Mouse (Mus musculus) urinary bladder, postnatal 36 days (tissue): ENCODE measurements at regions not wholly inside any gene's neighbourhood (a gene's known extent, or its start where the extent isn't known, plus 50 kb on each side); places are given as distances from the start of the nearest gene placed in this dataset.

Source experiments
- DNase-seq, 2 experiments: peaks; one replicate each; pipeline ENCODE4 v3.0.0; 2022; ENCODE audit warnings: low spot score in 2 of 2, mixed read lengths in 1 of 2

GRCm38 (mm10) chr14:111212929-111213657 lies 458.1 kb upstream of the Slitrk6 start:
- no peak for DNase-seq

- DNase-seq = no peak
Observed at GRCm38 (mm10) chr14:111226926-111227325, 448.0 kb upstream of the Slitrk5 start.

- DNase-seq = no peak
Observed at GRCm38 (mm10) chr14:111239121-111239520, 435.8 kb upstream of the Slitrk5 start.

DNA sequence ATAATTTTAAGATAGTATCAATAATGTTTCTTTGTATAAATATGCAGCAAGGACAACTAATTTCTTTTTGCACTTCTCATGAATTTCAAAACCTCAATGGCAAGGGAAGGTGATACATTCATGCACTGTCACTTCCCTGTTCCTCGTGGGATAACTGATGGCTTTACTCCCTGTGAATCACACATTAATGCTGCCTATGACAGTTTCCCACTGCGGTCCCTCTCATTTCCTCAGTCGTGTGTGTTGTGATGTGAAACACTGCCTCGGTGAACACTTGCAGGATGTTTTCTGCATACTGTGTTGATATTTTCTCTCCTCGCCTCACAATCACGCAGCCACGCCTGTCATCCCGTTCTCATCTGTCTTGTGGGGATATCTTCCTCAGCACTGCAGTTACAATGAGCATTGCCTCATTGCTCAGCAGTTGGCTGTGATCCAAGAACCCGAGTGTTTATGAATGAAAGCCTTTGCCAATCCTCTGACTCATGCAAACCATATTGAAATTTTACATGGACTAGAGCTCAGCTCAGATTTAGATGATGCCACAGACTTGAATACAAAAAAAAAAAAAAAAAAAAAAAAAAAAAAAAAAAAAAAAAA lies 425.4 kb upstream of the Slitrk5 start:
- peak; percentile 1 to 15 for DNase-seq

DNA sequence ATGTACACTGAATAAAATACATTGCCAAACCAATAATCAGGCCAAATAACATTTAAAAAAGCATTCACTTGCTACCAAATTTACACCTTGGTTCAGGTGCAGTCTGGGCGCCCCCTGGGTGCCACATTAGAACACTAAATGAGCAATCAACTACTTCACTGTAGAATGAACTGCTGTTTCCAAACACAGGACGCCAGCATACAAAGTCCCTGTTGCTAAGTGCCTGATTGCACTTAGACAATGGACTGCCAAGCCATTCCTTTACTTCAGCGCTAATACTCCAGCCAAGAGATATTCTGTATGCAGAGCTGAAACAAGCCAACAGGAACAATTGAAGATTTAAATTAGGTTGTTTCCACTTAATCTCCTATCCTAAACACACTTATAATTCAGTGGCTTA lies 421.7 kb upstream of the Slitrk5 start:
- no peak for DNase-seq

DNA sequence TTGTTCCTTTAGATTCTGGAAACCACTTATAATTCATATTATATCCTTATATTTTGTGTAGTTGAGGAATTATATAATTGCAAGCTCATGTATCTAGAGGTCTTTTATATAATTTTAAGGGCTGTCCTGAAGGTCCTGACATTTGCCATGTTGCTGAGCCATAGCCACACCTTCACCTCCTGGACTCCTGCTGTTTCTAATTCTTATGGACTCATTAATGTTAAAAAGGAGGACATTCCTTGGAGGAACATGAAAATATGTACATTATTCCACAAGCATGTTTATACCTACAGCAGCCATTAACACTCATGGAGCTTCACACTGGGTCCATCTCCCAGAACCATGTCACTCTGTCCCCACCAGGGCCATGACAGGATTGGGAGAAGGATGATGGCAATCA lies 413.2 kb upstream of the Slitrk5 start:
- DNase-seq = no peak

DNA sequence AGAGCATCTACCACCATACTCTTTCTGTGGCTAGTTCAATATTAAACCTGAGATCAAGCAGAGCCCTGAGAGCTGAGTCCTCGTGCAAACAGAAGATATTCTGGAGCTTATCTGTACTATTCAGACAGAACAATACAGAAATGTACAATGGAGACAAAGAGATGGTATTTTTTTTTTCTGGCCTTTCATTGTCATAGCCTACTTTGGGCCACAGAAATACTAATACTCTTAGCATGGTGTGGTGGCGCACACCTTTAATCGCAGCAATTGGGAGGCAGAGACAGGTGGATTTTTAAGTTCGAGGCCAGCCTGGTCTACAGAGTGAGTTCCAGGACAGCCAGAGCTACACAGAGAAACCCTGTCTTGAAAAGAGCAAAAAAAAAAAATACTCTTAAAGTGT lies 404.7 kb upstream of the Slitrk5 start:
- no peak for DNase-seq

DNA sequence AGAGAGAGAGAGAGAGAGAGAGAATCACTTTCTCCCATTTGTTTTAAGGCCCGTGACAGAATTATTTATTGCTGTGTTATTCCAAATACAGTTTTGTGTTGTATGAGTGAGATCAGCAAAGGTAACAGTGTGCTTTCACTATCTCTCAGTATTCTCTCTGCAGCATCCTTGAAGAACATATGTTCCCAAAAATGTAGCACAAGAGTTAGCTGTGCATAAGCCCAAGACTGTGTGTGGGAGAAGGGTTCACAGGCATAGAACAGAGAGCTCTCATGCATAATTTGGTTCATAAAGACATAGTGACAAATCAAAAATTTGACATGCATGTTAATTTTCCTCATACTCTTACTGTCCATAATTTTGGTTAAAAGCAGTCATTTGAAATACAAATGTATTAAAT lies 393.5 kb upstream of the Slitrk5 start:
- DNase-seq = no peak

GRCm38 (mm10) chr14:111283681-111284461 lies 391.0 kb upstream of the Slitrk5 start:
- no peak for DNase-seq

DNA sequence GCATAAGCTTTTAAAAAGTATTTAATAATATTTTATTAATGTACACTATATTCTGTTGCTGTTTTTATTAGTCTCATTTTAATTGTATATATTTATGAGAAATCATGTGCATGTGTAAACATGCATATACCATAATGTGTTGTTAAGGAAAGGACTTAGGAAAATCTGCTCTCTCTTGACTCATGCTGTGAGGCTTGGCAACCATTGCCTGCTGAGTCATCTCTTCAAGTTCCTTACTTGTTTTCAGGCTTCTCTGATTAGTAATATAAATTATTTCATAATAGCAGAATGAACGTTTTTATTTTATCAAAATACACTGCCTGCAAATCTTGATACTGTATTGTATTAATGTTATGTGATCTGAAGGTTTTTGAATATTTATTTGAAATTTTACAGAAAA lies 388.9 kb upstream of the Slitrk5 start:
- no peak for DNase-seq

DNA sequence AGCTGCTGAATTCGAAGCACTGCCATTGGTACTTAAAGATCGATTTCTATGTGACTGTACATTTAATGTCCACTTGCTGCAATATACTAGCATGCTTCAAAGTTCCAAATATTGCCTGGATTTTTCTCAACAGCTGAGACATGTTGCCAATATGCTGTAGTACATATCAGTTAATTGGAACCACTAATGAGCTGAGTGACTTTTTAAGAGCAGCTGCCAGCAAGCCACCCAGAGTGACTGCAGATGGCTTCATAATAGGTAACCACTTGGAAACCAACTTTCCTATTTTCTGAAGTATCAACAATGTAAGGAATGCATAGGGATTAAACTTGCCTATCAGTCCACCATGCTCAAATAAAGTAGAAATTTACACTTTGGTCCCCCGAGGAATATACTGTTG lies 379.4 kb upstream of the Slitrk5 start:
- no peak for DNase-seq

DNA sequence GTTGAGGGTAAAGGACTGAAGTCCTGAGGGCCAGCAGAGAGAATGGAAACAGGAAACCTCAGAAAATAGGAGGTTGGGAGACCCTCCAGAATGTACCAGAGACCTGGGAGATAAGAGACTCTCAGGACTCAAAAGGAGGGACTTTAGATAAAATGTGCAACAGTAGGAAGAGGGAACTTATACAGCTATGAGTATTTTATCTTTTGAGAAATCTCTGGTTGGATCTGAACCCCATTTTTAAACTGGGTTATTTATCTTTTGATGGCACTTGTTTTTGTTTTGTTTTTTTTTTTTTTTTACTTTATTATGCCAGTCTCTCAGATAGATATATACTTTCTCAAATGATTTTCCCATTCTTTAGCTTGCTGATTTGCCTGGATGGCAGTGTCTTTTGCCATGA lies 377.1 kb upstream of the Slitrk5 start:
- DNase-seq = no peak

- no peak for DNase-seq
Observed at GRCm38 (mm10) chr14:111330570-111330969, 344.3 kb upstream of the Slitrk5 start.

DNA sequence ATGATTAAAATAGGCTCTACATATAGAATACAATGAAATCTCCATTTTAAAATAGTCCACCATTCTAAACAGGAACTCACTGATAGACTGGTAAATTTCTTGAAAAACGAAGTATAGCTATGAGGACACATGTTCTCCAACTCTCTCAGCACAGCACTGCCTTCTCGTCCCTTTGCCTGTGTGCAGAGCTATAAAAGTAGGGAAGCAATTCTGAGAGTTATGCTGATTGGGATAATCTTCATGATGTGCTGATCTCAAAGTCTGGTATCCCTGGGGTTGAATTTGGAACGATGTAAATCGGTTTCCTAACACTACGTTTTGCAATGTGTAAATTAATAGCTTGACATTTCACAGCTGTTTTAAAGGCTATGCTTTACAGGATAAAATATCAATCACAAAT lies 321.4 kb upstream of the Slitrk5 start:
- DNase-seq = no peak

DNA sequence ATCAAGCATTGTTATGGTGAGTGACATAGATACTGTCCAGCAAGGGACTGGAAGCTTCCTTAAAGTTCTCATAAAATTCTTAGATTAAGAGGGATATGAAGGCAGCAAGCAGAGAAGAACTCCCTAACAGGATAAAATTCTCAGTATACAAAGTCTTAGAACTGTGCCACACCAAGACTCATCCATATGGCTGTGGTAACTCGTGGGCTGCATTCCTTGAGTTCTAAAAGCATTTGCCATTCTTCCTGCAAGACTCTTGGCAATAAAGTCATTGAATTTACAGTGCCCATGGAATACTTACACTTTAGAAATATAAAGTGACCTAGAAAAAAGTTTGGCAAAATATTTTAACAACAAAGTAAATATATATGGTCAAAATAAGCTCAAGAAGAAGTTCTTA lies 278.1 kb upstream of the Slitrk5 start:
- no peak for DNase-seq

DNA sequence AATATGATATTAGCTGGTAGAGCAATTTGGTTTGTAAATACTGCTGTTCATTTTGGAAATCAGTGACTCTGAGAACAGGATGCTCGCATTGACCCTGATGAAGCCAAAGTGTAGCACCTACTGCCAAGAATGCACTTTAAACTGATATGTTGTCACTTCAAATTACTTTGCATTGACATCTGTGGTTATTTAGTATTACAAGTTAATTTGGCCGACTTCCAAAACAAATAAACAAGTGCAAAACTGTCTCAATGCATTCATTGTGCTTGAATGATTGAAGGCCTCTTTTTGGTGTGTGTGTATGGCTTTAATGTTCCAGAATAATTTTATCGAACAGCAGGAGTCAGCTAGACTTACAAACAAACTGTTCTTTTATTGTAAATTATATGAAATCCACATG lies 274.1 kb upstream of the Slitrk5 start:
- DNase-seq = no peak

GRCm38 (mm10) chr14:111402538-111402937 lies 272.4 kb upstream of the Slitrk5 start:
- no peak for DNase-seq

- DNase-seq = no peak
Observed at GRCm38 (mm10) chr14:111403555-111403954, 271.3 kb upstream of the Slitrk5 start.

GRCm38 (mm10) chr14:111413543-111413942 lies 261.4 kb upstream of the Slitrk5 start:
- DNase-seq = no peak

DNA sequence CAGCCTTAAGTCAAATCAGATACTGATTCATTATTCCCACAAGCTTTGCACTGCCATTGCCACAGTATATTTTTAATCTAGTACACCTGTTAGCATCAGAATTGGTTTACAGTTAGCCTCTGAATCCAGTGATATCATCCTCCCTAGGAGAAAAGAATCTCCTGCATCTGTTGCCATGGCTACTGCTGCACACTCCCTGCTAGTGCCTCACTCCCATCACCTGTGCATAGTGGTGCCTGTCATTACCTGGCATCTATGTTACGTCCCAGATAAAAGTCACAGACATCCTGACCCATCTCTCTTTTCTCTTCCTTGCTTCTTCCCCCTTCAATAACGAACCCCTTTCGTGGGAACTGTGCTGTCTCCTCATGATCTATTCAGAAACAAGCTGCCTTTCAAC lies 256.4 kb upstream of the Slitrk5 start:
- no peak for DNase-seq

GRCm38 (mm10) chr14:111429101-111429857 lies 245.6 kb upstream of the Slitrk5 start:
- no peak for DNase-seq
